Mouse (Mus musculus) embryonic facial prominence, embryonic 11.5 days (tissue): ENCODE data around the gene Rbm45. TPM values are rescaled to one million over a fixed set of nuclear protein-coding genes. Genes with fewer than 3 reads are reported as not detected.

Experiments
- ATAC-seq: fragments of 200-750 bp; cut with Nextera tagmentation; replicated peaks from 2 replicates; pipeline ENCODE4 v1.8.0; 2017; ENCODE audit warnings: low read depth; ENCODE audit not compliant: insufficient number of reproducible peaks, low FRiP score, low TSS enrichment
- DNase-seq: peaks from one replicate; pipeline ENCODE4 v3.0.0-alpha.2; 2015; ENCODE audit warnings: low spot score
- H3K27ac ChIP-seq: fragments of 300-500 bp; sonication (generic); replicated peaks from 2 replicates; pipeline ENCODE4 v1.5.1; 2014; ENCODE audit warnings: mild to moderate bottlenecking, low read depth, low read length, control low read depth
- H3K27me3 ChIP-seq: fragments of 300-500 bp; sonication (generic); 2 replicates; pipeline ENCODE4 v1.6.1; 2014; ENCODE audit warnings: mild to moderate bottlenecking, low read length, moderate library complexity, mixed read lengths; ENCODE audit not compliant: control insufficient read depth, insufficient read depth
- H3K36me3 ChIP-seq: fragments of 300-500 bp; sonication (generic); replicated peaks from 2 replicates; pipeline ENCODE4 v1.6.1; 2014; ENCODE audit warnings: low read depth, mild to moderate bottlenecking, low read length, moderate library complexity, mixed read lengths; ENCODE audit not compliant: control insufficient read depth, insufficient read depth
- H3K4me1 ChIP-seq: fragments of 300-500 bp; sonication (generic); 2 replicates; pipeline ENCODE4 v1.6.1; 2014; ENCODE audit warnings: low read length, mixed read lengths; ENCODE audit not compliant: control insufficient read depth, insufficient read depth
- H3K4me2 ChIP-seq: fragments of 300-500 bp; sonication (generic); 2 replicates; pipeline ENCODE4 v1.6.1; 2014; ENCODE audit warnings: low read depth, mild to moderate bottlenecking, control low read depth, low read length, moderate library complexity
- H3K4me3 ChIP-seq: fragments of 300-500 bp; sonication (generic); 2 replicates; pipeline ENCODE4 v1.5.1; 2014; ENCODE audit warnings: low read depth, low read length, control low read depth
- H3K9ac ChIP-seq: fragments of 300-500 bp; sonication (generic); replicated peaks from 2 replicates; pipeline ENCODE4 v1.6.1; 2014; ENCODE audit warnings: mild to moderate bottlenecking, control low read depth, low read length
- H3K9me3 ChIP-seq: fragments of 300-500 bp; sonication (generic); replicated peaks from 2 replicates; pipeline ENCODE4 v1.6.1; 2016; ENCODE audit warnings: mild to moderate bottlenecking, low read length, inconsistent platforms, mixed read lengths; ENCODE audit not compliant: control insufficient read depth
- WGBS: fragments of 180-500 bp; shearing (Covaris S2); extraction: QIAGEN DNeasy Blood & Tissue Kit; methylation state at CpG from one replicate; pipeline ENCODE4 v1.1.7; 2014; 5-methylcytosine and 5-hydroxymethylcytosine counted together
- polyA plus RNA-seq: library from polyadenylated mRNA; unstranded; fragments of >200 nt; fragmentation: Nextera tagmentation; extraction: Ambion mirVana; gene quantifications from 2 replicates; pipeline ENCODE4 v1.2.1, GENCODE M21; 2014

The Rbm45 gene
- polyA plus RNA-seq, 1 experiment from 2014 or later: 14.9 TPM

- under 1% methylated on average over 74 of the region's 89 CpGs for WGBS
- peak; percentile 92 for ATAC-seq
- peak within 1 kb of the TSS; percentile 52; the same call in 1 of the 2 replicates for H3K27ac ChIP-seq
- no peaks in the 10 kb centered on the region for H3K4me1 ChIP-seq
- peak; percentile 86 for DNase-seq
- peak within 1 kb of the TSS; percentile 87 for H3K4me2 ChIP-seq
- H3K4me3 ChIP-seq: peak within 1 kb of the TSS; percentile 83
- peak within 1 kb of the TSS; percentile 81 for H3K9ac ChIP-seq
- H3K27me3 ChIP-seq: 0 out of 2 replicates have a peak, but pooled peaks cover 2% of the 10 kb centered on the region
- H3K36me3 ChIP-seq: no peaks in the 10 kb centered on the region
- H3K9me3 ChIP-seq: no peaks in the 10 kb centered on the region
These were observed 36.6 kb downstream of the Rbm45 start, which contains the start of gene Osbpl6 for GRCm38 (mm10) chr2:76406151-76406936. Gene Osbpl6 (plus strand): TSS chr2:76406508.

GRCm38 (mm10) chr2:76406937-76407441, 37.2 kb downstream of the Rbm45 start:
- 0 out of 2 replicates have a peak, but pooled peaks cover 2% of the 10 kb centered on the region for H3K27me3 ChIP-seq
- peak overlapping the region; percentile 81 for H3K9ac ChIP-seq
- peak overlapping the region; percentile 87 for H3K4me2 ChIP-seq
- H3K27ac ChIP-seq: peak overlapping the region; percentile 41; the same call in 1 of the 2 replicates
- H3K9me3 ChIP-seq: no peaks in the 10 kb centered on the region
- no peaks in the 10 kb centered on the region for H3K36me3 ChIP-seq
- DNase-seq (peak; percentile 71), ATAC-seq (peak; percentile 65)
- under 1% methylated on average over 49 of the region's 49 CpGs for WGBS
- peak overlapping the region; percentile 83 for H3K4me3 ChIP-seq
- H3K4me1 ChIP-seq: no peaks in the 10 kb centered on the region

- DNase-seq: no peak
- Histone ChIP-seq H3K27ac (no peak overlapping the region), H3K9ac (no peak overlapping the region), H3K36me3 (no peaks in the 10 kb centered on the region), H3K4me3 (no peak overlapping the region), H3K9me3 (no peaks in the 10 kb centered on the region), H3K4me1 (no peaks in the 10 kb centered on the region), H3K27me3 (no peaks in the 10 kb centered on the region), H3K4me2 (no peak overlapping the region)
- ATAC-seq: no peak
- 66% methylated on average over 1 of the region's 1 CpGs for WGBS
These were observed 39.7 kb downstream of the Rbm45 start for GRCm38 (mm10) chr2:76409526-76409925.

DNA sequence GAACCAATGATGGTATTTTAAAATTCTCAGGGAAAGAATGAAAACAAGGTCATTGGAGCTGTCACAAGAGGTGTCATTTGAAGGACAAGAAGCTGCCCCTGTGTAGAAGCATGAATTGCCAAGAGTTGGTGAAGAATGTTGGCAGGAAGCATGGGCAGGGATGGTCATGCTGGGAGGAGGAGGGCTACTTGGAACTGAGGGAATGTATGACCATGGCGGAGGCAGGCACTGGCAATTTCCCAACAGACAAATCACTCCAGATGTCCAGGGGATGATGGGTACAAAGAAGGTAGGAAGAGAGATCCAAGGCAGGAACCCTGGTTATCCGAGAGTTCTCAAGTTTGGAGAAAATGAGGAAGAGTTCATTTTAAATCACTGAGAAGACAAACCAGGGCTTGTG, 40.2 kb downstream of the Rbm45 start:
- no peaks in the 10 kb centered on the region for H3K36me3 ChIP-seq
- no peaks in the 10 kb centered on the region for H3K9me3 ChIP-seq
- no peak overlapping the region for H3K9ac ChIP-seq
- no peak overlapping the region for H3K4me2 ChIP-seq
- H3K4me1 ChIP-seq: no peaks in the 10 kb centered on the region
- no peak overlapping the region for H3K4me3 ChIP-seq
- ATAC-seq: no peak
- WGBS: 88% methylated on average over 2 of the region's 2 CpGs
- H3K27me3 ChIP-seq: no peaks in the 10 kb centered on the region
- no peak overlapping the region for H3K27ac ChIP-seq
- no peak for DNase-seq

DNA sequence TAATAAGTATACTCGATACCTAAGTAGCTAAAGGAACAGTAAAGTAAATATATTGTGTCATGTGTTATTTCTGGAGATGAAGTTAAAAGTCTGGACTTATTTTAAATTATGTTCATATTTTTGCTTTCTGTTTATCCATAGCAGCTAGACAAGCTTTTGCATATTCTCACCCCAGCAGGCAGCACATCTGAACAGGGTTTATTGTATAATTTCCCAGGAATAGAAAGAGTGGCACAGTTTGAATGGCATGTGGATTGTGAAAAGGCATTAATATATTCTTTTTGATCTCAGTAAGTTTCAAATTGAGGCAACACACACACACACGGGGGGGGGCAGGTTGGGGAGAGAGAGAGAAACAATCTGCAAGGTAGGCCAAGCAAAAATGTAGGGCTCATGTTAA, 43.1 kb downstream of the Rbm45 start:
- no peak for ATAC-seq
- Histone ChIP-seq H3K9ac (no peak overlapping the region), H3K4me2 (no peak overlapping the region), H3K36me3 (no peaks in the 10 kb centered on the region), H3K4me1 (no peaks in the 10 kb centered on the region), H3K4me3 (no peak overlapping the region), H3K27ac (no peak overlapping the region), H3K9me3 (no peaks in the 10 kb centered on the region), H3K27me3 (no peaks in the 10 kb centered on the region)
- 71% methylated on average over 2 of the region's 2 CpGs for WGBS
- no peak for DNase-seq

GRCm38 (mm10) chr2:76417446-76418141, 47.8 kb downstream of the Rbm45 start:
- ATAC-seq: no peak
- Histone ChIP-seq H3K27ac (no peak overlapping the region), H3K9me3 (no peaks in the 10 kb centered on the region), H3K9ac (no peak overlapping the region), H3K4me1 (no peaks in the 10 kb centered on the region), H3K27me3 (no peaks in the 10 kb centered on the region), H3K4me3 (no peak overlapping the region), H3K36me3 (no peaks in the 10 kb centered on the region), H3K4me2 (no peak overlapping the region)
- 93% methylated on average over 14 of the region's 14 CpGs for WGBS
- DNase-seq: no peak

GRCm38 (mm10) chr2:76418142-76418518, 48.3 kb downstream of the Rbm45 start:
- ATAC-seq: no peak; the same call in 1 of the 2 replicates
- no peak overlapping the region for H3K27ac ChIP-seq
- H3K9me3 ChIP-seq: no peaks in the 10 kb centered on the region
- H3K36me3 ChIP-seq: no peaks in the 10 kb centered on the region
- H3K9ac ChIP-seq: no peak overlapping the region
- H3K4me3 ChIP-seq: no peak overlapping the region
- DNase-seq: no peak
- no peaks in the 10 kb centered on the region for H3K4me1 ChIP-seq
- 92% methylated on average over 3 of the region's 3 CpGs for WGBS
- H3K27me3 ChIP-seq: no peaks in the 10 kb centered on the region
- H3K4me2 ChIP-seq: no peak overlapping the region
